Mouse (Mus musculus) embryo, embryonic 11 days (tissue): ENCODE measurements around the gene Gm29423.
"Not testable (repeated sequence)": the region's sequence is repeated elsewhere in the genome, so short reads cannot be mapped to it uniquely, and the experiment has no call there.

Source experiments
- DNase-seq: peaks from one replicate; pipeline ENCODE4 v3.0.0-alpha.2; 2015

Gene Gm29423

GRCm38 (mm10) chrY:70303187-70303586 lies at the start of gene Gm29423, which contains the start of gene Gm29644:
Gm29423 (minus strand) TSS chrY:70303287.
Gm29644 (minus strand) TSS chrY:70303343.
- not testable (repeated sequence) for DNase-seq

GRCm38 (mm10) chrY:70273542-70273941 lies 29.5 kb downstream of the Gm29423 start, which contains the start of gene Gm21118:
Gm21118 (minus strand) TSS chrY:70273642.
- DNase-seq = not testable (repeated sequence)
